Mouse (Mus musculus): ENCODE measurements around the gene Cnih2. TPM values are rescaled to one million over a fixed set of nuclear protein-coding genes. Genes with fewer than 3 reads are reported as not detected.

The Cnih2 gene
- polyA plus RNA-seq, 1 experiment from 2014 or later = 8.6 TPM

DNA sequence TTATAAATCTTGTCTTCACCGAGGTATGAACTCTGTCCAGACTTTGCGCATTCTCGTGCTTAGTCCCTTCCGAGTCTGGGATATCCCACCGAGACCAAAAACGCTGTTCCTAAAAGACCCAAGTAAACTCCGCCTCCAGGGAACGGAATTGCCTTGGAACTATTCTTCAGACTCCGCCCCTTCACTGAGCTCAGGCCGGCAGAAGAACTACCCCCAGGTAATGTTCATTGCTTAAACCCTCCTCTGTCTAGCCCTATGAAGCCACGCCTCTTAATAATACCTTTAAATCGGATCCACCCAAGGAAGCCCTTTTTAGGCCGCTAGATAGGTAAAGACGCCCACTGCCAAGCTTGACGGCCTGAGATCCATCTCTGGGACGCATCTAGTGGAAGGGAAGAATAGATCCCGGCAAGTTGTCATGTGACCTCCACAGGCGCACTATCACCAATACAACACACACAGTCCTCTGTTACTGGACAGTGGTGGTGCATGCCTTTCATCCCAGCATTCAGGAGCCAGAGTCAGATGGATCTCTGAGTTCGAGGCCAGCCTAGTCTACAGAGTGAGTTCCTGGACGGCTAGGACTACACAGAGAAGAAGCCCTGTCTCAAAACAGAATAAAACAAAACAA lies 25.8 kb downstream of the Cnih2 start:
- 2% methylated on average over 20 of the region's 20 CpGs for WGBS
- 0 out of 2 replicates have a peak overlapping the region, but pooled peaks have one; percentile 65 for H3K9ac ChIP-seq
- peaks cover 41% of the 10 kb centered on the region for H3K27me3 ChIP-seq
- peaks cover 44% of the 10 kb centered on the region for H3K4me1 ChIP-seq
- peak overlapping the region; percentile 88 for H3K27ac ChIP-seq
- H3K9me3 ChIP-seq = no peaks in the 10 kb centered on the region
- peak overlapping the region; percentile 87 for H3K4me2 ChIP-seq
- peak; percentile 29 for ATAC-seq (ENCODE audit: borderline replicate concordance, extremely low read depth, low FRiP score, low TSS enrichment)
- H3K4me3 ChIP-seq = peak overlapping the region; percentile 62
- no peaks in the 10 kb centered on the region for H3K36me3 ChIP-seq

DNA sequence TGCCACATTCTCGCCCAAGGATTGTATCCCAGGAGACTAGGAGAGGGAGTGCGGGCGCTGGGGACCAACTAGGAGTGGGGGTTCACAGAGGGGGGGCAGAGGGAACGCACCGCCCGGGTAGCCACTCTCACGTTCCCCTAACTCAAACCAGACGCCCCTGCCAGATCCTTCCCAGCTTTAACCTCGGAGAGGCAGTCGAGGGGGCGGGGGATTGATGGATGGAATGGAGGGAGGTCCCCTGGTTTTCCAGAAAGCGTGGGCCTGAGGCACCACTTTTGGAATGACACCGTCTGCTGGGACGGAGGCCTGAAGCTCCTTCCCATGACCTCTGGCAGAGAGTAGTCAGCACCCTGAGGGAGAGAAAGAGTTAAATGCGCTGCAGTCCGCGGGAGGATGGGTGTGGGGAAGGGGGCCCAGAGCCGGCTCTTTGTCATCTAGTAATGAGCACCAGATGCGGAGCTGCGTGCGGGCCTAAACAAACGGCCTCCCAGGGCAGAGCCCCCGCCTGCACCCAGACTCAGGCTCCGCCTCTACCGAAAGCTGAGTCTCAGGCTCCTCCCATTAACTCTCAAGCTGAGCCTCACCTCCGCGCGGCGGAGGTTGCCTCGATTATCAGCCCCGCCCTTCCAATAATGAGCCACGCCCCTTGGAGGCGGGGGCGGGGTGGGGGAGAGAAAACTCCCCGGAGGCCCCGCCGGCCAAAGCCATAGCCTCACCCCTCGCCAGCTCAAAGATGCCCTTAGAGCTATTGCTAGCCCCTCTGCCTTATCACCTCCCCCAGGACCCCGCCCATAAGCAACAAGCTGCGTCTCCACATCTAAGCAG lies 26.6 kb downstream of the Cnih2 start:
- peak overlapping the region; percentile 87 for H3K4me2 ChIP-seq
- peaks cover 49% of the 10 kb centered on the region for H3K27me3 ChIP-seq
- H3K9me3 ChIP-seq = no peaks in the 10 kb centered on the region
- H3K4me3 ChIP-seq = peak overlapping the region; percentile 62
- H3K4me1 ChIP-seq = peaks cover 52% of the 10 kb centered on the region
- under 1% methylated on average over 40 of the region's 40 CpGs for WGBS
- peak overlapping the region; percentile 88 for H3K27ac ChIP-seq
- ATAC-seq (ENCODE audit: borderline replicate concordance, extremely low read depth, low FRiP score, low TSS enrichment) = peak; percentile 80
- H3K9ac ChIP-seq = peak overlapping the region; percentile 65
- no peaks in the 10 kb centered on the region for H3K36me3 ChIP-seq

DNA sequence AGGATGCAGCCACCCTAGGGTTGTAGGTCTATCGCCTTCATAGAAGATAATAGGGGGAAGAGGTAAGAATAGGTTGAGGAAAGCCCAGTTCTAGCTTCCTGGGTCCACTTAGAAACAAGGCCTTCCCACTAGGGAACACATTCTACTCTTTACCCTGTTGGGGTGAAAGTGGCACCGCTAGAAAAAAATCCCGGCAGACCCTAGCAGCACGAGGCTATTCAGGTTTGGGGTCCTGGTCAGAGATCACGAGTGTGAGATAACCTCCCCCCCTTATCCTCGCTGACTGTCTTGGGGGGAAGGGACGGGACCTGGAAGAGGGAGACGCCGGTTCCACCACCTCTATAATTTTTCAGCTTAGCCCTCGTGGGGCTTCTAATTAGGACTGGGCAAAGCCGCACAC lies 27.2 kb downstream of the Cnih2 start:
- peaks cover 50% of the 10 kb centered on the region for H3K27me3 ChIP-seq
- peak overlapping the region; percentile 65 for H3K9ac ChIP-seq
- peak overlapping the region; percentile 88 for H3K27ac ChIP-seq
- no peaks in the 10 kb centered on the region for H3K36me3 ChIP-seq
- WGBS = 6% methylated on average over 11 of the region's 11 CpGs
- peaks cover 55% of the 10 kb centered on the region for H3K4me1 ChIP-seq
- H3K9me3 ChIP-seq = no peaks in the 10 kb centered on the region
- H3K4me2 ChIP-seq = peak overlapping the region; percentile 87
- no peak for ATAC-seq (ENCODE audit: borderline replicate concordance, extremely low read depth, low FRiP score, low TSS enrichment)
- H3K4me3 ChIP-seq = peak overlapping the region; percentile 62

DNA sequence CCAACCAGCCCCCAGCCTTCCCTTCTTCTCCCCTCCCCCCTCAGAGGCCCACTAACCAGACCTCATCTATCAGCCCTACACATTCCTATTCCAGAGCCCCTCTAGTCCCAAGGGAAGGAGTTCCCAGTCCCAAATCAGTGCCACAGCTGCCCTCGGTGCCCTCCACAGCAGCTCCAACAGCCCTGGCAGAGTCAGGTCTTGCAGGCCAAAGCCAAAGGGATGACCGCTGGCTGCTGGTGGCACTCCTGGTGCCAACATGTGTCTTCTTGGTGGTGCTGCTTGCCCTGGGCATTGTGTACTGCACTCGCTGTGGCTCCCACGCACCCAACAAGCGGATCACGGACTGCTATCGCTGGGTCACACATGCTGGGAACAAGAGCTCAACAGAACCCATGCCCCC lies 28.3 kb downstream of the Cnih2 start:
- H3K9ac ChIP-seq = peak overlapping the region; percentile 65
- peaks cover 50% of the 10 kb centered on the region for H3K27me3 ChIP-seq
- peaks cover 62% of the 10 kb centered on the region for H3K4me1 ChIP-seq
- peak overlapping the region; percentile 56 for H3K27ac ChIP-seq
- ATAC-seq (ENCODE audit: borderline replicate concordance, extremely low read depth, low FRiP score, low TSS enrichment) = no peak
- peak overlapping the region; percentile 87 for H3K4me2 ChIP-seq
- H3K4me3 ChIP-seq = peak overlapping the region; percentile 62
- 55% methylated on average over 7 of the region's 7 CpGs for WGBS
- no peaks in the 10 kb centered on the region for H3K9me3 ChIP-seq
- no peaks in the 10 kb centered on the region for H3K36me3 ChIP-seq

DNA sequence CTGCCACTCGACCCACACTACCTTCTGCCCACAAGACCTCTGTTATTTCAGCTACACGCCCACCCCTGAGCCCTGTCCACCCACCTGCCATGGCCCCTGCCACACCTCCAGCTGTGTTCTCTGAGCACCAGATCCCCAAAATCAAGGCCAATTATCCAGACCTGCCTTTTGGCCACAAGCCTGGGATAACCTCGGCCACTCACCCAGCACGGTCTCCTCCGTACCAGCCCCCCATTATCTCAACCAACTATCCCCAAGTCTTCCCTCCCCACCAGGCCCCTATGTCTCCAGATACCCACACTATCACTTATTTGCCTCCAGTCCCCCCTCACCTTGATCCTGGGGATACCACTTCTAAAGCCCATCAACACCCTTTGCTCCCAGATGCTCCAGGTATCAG lies 28.8 kb downstream of the Cnih2 start:
- Histone ChIP-seq H3K27ac (peak overlapping the region; percentile 56; the same call in 1 of the 2 replicates), H3K9me3 (no peaks in the 10 kb centered on the region), H3K4me2 (peak overlapping the region; percentile 87), H3K27me3 (peaks cover 50% of the 10 kb centered on the region), H3K36me3 (no peaks in the 10 kb centered on the region), H3K4me1 (peaks cover 62% of the 10 kb centered on the region), H3K9ac (peak overlapping the region; percentile 65), H3K4me3 (peak overlapping the region; percentile 62)
- 61% methylated on average over 5 of the region's 5 CpGs for WGBS
- no peak for ATAC-seq (ENCODE audit: borderline replicate concordance, extremely low read depth, low FRiP score, low TSS enrichment)

DNA sequence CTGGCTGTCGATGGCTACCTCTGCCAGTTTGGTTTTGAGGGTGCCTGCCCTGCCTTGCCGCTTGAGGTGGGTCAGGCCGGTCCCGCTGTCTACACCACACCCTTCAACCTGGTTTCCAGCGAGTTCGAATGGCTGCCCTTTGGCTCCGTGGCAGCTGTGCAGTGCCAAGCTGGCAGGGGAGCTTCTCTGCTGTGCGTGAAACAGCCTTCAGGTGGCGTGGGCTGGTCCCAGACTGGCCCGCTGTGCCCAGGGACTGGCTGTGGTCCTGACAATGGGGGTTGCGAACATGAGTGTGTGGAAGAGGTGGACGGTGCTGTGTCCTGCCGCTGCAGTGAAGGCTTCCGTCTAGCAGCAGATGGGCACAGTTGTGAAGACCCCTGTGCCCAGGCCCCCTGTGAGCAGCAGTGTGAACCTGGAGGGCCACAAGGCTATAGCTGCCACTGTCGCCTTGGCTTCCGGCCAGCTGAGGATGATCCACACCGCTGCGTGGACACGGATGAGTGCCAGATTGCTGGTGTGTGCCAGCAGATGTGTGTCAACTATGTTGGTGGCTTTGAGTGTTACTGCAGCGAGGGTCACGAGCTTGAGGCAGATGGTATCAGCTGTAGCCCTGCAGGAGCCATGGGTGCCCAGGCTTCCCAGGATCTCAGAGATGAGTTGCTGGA lies 29.6 kb downstream of the Cnih2 start:
- ATAC-seq (ENCODE audit: borderline replicate concordance, extremely low read depth, low FRiP score, low TSS enrichment) = no peak
- H3K4me2 ChIP-seq = peak overlapping the region; percentile 87
- peak overlapping the region; percentile 75 for H3K27ac ChIP-seq
- no peaks in the 10 kb centered on the region for H3K9me3 ChIP-seq
- WGBS = 19% methylated on average over 21 of the region's 21 CpGs
- H3K9ac ChIP-seq = peak overlapping the region; percentile 65
- H3K36me3 ChIP-seq = no peaks in the 10 kb centered on the region
- H3K4me1 ChIP-seq = peaks cover 62% of the 10 kb centered on the region
- H3K27me3 ChIP-seq = peaks cover 46% of the 10 kb centered on the region
- peak overlapping the region; percentile 62 for H3K4me3 ChIP-seq

DNA sequence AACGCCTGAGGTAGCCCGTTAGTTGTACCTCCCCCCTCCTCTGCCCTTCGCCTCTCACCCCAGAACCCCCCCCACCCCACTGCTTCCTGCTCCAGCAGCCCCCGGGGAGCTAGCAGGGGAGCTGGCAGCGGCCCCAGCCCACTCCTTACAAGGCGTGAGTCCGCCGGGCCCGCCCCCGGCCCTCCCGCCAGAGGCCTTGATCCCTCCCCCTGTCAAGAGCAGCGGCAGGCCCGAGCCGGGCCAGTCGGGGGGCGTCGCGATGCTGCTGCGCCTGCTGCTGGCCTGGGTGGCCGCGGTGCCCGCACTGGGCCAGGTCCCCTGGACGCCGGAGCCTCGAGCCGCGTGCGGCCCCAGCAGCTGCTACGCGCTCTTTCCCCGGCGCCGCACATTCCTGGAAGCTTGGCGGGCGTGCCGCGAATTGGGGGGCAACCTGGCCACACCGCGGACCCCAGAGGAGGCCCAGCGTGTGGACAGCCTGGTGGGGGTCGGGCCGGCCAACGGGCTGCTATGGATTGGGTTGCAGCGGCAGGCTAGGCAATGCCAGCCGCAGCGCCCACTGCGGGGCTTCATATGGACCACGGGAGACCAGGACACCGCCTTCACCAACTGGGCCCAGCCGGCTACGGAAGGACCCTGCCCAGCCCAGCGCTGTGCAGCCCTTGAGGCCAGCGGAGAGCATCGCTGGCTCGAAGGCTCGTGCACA lies 30.3 kb downstream of the Cnih2 start, which contains the start of gene Cd248:
Gene Cd248 (plus strand): TSS at position 212 of the 703 bp plus-strand sequence.
- Histone ChIP-seq H3K36me3 (no peaks in the 10 kb centered on the region), H3K9ac (peak within 1 kb of the TSS; percentile 65), H3K9me3 (no peaks in the 10 kb centered on the region), H3K27me3 (peaks cover 45% of the 10 kb centered on the region), H3K4me2 (peak within 1 kb of the TSS; percentile 87), H3K4me3 (peak within 1 kb of the TSS; percentile 62), H3K27ac (peak within 1 kb of the TSS; percentile 87), H3K4me1 (peaks cover 62% of the 10 kb centered on the region)
- ATAC-seq (ENCODE audit: borderline replicate concordance, extremely low read depth, low FRiP score, low TSS enrichment) = peak; percentile 69
- 2% methylated on average over 45 of the region's 56 CpGs for WGBS

DNA sequence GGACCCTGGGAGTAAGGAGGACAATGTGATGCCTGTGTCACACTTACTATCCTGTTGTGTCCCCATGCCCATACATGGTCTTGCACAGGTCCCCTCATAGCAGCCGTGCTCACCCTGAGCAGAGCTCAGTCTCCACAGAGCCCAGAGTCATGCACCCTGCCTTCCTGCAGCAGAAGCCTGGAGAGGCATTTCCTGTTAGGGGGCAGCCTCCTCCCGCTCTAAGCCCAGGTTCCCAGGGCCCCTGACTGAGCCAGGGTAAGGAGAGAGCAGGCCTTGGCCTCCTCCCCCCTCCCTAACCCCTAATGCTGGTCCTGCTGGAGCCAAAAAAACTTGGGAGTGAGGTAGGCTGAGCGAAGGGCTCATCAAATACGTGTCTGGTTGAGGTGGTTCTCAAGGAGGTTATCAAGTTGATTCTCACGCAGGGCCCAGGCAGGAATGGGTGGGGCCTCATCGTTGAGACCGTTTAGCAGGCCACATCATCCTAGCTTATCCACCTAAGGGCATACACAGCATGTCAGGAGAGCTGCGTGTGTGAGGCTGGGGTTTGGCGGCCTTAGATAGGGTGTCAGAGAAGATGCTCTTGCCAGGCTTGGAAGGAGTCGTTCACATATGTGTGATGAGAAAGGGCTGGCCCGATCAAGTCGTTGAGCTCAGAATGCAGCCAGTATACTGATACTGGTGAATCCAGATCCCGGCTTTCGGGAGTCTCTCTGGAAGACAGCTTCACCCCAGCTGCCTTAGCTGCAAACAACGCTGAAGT lies 31.1 kb downstream of the Cnih2 start:
- Histone ChIP-seq H3K27me3 (peaks cover 45% of the 10 kb centered on the region), H3K4me1 (peaks cover 56% of the 10 kb centered on the region), H3K9me3 (no peaks in the 10 kb centered on the region), H3K4me3 (peak overlapping the region; percentile 62), H3K4me2 (peak overlapping the region; percentile 87), H3K36me3 (no peaks in the 10 kb centered on the region), H3K27ac (peak overlapping the region; percentile 87), H3K9ac (no peak overlapping the region)
- 6% methylated on average over 15 of the region's 15 CpGs for WGBS
- ATAC-seq (ENCODE audit: borderline replicate concordance, extremely low read depth, low FRiP score, low TSS enrichment) = peak; percentile 16; the same call in 1 of the 2 replicates

DNA sequence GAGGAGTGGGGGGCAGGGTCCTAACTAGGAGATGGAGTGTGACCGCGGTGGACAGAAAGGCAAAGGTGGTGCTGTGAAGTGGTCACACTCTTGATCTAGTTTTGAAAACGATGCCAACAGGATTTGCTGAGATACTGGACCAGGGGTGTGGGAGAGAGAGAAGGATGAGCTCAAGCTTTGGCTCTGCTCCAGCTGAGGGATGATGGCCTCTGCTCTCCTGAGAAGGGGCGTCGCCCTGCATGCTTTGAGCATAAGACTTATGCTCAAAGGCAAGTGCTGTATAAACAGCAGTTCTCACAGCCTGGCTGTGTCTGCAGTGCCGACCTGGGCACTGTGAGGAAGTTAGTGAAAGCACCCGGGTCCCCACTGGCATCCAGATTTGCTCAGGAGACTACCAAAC lies 33.2 kb downstream of the Cnih2 start:
- peaks cover 59% of the 10 kb centered on the region for H3K4me1 ChIP-seq
- ATAC-seq (ENCODE audit: borderline replicate concordance, extremely low read depth, low FRiP score, low TSS enrichment) = no peak
- 25% methylated on average over 7 of the region's 7 CpGs for WGBS
- no peak overlapping the region for H3K4me3 ChIP-seq
- no peak overlapping the region for H3K9ac ChIP-seq
- no peaks in the 10 kb centered on the region for H3K36me3 ChIP-seq
- H3K27ac ChIP-seq = no peak overlapping the region
- peaks cover 32% of the 10 kb centered on the region for H3K27me3 ChIP-seq
- H3K9me3 ChIP-seq = no peaks in the 10 kb centered on the region
- no peak overlapping the region for H3K4me2 ChIP-seq

DNA sequence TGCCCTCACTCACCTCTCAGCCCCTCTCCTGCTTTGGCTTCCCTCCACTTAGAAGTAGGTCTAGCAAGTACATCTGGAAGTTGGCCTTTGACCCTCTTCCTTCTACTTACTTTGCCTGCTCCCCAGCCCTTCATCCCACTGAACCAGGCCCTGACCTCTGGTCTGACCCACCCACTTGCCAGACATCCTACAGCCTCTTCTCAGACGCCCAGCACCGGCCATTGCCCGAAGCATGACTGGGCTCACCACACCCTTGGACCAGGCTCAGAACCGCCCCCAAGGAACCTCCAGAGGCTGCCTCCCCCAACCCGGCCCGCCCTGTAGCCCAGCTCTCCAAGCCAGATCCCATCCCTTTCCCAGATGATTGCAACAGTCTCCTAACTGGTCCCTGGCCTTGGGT lies 35.9 kb downstream of the Cnih2 start:
- ATAC-seq (ENCODE audit: borderline replicate concordance, extremely low read depth, low FRiP score, low TSS enrichment) = no peak
- peaks cover 62% of the 10 kb centered on the region for H3K4me1 ChIP-seq

DNA sequence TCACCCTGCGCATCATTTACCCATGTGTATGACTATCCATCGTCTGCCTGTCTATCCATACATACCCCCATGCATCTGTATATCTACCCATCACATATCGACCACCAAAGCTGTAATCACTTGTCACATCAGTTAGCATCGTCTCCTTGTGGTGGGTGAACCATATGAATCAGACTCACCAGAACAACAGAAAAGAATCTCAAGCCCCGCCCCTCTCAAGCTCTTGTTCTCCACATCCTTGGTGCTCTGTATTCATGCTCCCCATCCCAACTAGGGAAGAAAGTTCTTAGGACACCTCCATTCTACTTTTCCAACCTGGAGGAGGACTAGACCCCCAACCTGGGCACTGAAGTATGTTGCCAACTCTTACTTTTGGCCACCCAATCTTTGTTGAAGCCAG lies 36.3 kb downstream of the Cnih2 start:
- Histone ChIP-seq H3K4me2 (no peak overlapping the region), H3K4me1 (peaks cover 62% of the 10 kb centered on the region), H3K9me3 (no peaks in the 10 kb centered on the region), H3K27me3 (peaks cover 4% of the 10 kb centered on the region; the same call in 1 of the 2 replicates), H3K27ac (no peak overlapping the region), H3K9ac (no peak overlapping the region), H3K4me3 (no peak overlapping the region), H3K36me3 (no peaks in the 10 kb centered on the region)
- no peak for ATAC-seq (ENCODE audit: borderline replicate concordance, extremely low read depth, low FRiP score, low TSS enrichment)
- 69% methylated on average over 5 of the region's 5 CpGs for WGBS

More for the DNA sequence above, 35.9 kb downstream of the Cnih2 start:
- Histone ChIP-seq H3K9me3 (no peaks in the 10 kb centered on the region), H3K27me3 (peaks cover 8% of the 10 kb centered on the region; the same call in 1 of the 2 replicates), H3K9ac (no peak overlapping the region), H3K27ac (no peak overlapping the region), H3K36me3 (no peaks in the 10 kb centered on the region), H3K4me3 (no peak overlapping the region), H3K4me2 (no peak overlapping the region)
- WGBS = 70% methylated on average over 6 of the region's 6 CpGs
